Mouse (Mus musculus) lung, embryonic 16.5 days (tissue): ENCODE measurements at regions not wholly inside any gene's neighbourhood (a gene's known extent, or its start where the extent isn't known, plus 50 kb on each side); places are given as distances from the start of the nearest gene placed in this dataset.

Experiments used
- ATAC-seq: fragments of 200-750 bp; cut with Nextera tagmentation; 2 replicates; pipeline ENCODE4 v1.8.0; 2017; ENCODE audit warnings: low read depth, mild to moderate bottlenecking, moderate library complexity
- H3K27ac ChIP-seq: fragments of 300-500 bp; sonication (generic); 2 replicates; pipeline ENCODE4 v1.5.1; 2014; ENCODE audit warnings: mild to moderate bottlenecking, control low read depth, low read length
- H3K27me3 ChIP-seq: fragments of 300-500 bp; sonication (generic); 2 replicates; pipeline ENCODE4 v1.6.1; 2014; ENCODE audit warnings: low read depth, low read length, mixed read lengths; ENCODE audit not compliant: control insufficient read depth, insufficient read depth
- H3K36me3 ChIP-seq: fragments of 300-500 bp; sonication (generic); 2 replicates; pipeline ENCODE4 v1.6.1; 2014; ENCODE audit warnings: low read length; ENCODE audit not compliant: control insufficient read depth, insufficient read depth
- H3K4me1 ChIP-seq: fragments of 300-500 bp; sonication (generic); replicated peaks from 2 replicates; pipeline ENCODE4 v1.6.1; 2014; ENCODE audit warnings: low read length, mixed read lengths; ENCODE audit not compliant: control insufficient read depth, insufficient read depth
- H3K4me2 ChIP-seq: fragments of 300-500 bp; sonication (generic); 2 replicates; pipeline ENCODE4 v1.6.1; 2014; ENCODE audit warnings: low read depth, low read length, control low read depth
- H3K4me3 ChIP-seq: fragments of 300-500 bp; sonication (generic); 2 replicates; pipeline ENCODE4 v1.5.1; 2014; ENCODE audit warnings: mild to moderate bottlenecking, low read length, control low read depth
- H3K9ac ChIP-seq: fragments of 300-500 bp; sonication (generic); 2 replicates; pipeline ENCODE4 v1.6.1; 2014; ENCODE audit warnings: low read length, control low read depth
- H3K9me3 ChIP-seq: fragments of 300-500 bp; sonication (generic); 2 replicates; pipeline ENCODE4 v1.6.1; 2016; ENCODE audit warnings: low read length; ENCODE audit not compliant: control insufficient read depth
- WGBS: fragments of 180-500 bp; shearing (Covaris S2); extraction: QIAGEN DNeasy Blood & Tissue Kit; methylation state at CpG from one replicate; pipeline ENCODE4 v1.1.7; 2014; 5-methylcytosine and 5-hydroxymethylcytosine counted together

DNA sequence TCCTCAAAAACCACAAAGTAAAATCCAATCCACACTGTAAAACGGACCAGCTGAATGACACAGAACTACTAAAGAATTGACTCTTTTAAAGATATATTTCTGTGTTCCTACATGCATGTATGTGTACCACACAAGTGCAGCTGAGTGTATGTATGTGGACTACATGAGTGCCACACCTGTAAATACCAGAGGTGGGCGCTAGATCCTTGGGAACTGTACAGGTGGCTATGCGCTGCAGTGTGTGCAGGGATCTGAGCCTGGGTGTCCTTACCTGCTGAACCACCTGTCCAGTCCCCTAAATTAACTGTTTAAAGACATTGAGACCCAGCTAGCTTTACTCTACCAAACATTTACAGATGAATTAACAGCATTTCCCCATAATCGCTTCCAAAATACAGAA is 546.6 kb downstream of the Cbln4 start:
- no peak overlapping the region for H3K4me3 ChIP-seq
- no peaks in the 10 kb centered on the region for H3K27me3 ChIP-seq
- no peak overlapping the region for H3K9ac ChIP-seq
- no peak overlapping the region for H3K4me2 ChIP-seq
- H3K9me3 ChIP-seq, result no peaks in the 10 kb centered on the region
- H3K36me3 ChIP-seq, result no peaks in the 10 kb centered on the region
- 73% methylated on average over 4 of the region's 4 CpGs for WGBS
- H3K27ac ChIP-seq, result no peak overlapping the region
- peaks cover 3% of the 10 kb centered on the region; the same call in 1 of the 2 replicates for H3K4me1 ChIP-seq
- no peak for ATAC-seq

DNA sequence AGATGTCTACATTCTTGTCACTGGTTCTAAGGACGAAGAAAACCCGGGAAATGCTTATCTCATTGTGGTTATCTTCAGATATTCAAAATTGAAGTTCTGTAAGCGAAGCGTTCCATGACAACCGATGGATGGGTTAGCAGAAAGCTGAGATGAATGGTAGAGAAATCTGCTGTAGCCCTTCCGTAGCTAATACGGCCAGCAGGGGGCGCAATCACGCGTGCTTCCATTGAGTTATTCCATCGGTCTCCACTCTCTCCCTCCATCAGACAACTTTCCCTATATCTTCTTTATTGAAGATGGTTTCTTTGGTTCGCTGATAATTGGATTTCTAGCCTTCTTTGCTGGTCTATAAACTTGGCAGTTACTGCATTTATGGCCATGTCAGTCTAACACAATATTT is 549.5 kb downstream of the Cbln4 start:
- Histone ChIP-seq H3K4me2 (no peak overlapping the region), H3K9ac (no peak overlapping the region), H3K9me3 (no peaks in the 10 kb centered on the region), H3K4me1 (peaks cover 3% of the 10 kb centered on the region; the same call in 1 of the 2 replicates), H3K27ac (no peak overlapping the region), H3K4me3 (no peak overlapping the region), H3K27me3 (no peaks in the 10 kb centered on the region), H3K36me3 (no peaks in the 10 kb centered on the region)
- ATAC-seq, result no peak
- 32% methylated on average over 12 of the region's 12 CpGs for WGBS

DNA sequence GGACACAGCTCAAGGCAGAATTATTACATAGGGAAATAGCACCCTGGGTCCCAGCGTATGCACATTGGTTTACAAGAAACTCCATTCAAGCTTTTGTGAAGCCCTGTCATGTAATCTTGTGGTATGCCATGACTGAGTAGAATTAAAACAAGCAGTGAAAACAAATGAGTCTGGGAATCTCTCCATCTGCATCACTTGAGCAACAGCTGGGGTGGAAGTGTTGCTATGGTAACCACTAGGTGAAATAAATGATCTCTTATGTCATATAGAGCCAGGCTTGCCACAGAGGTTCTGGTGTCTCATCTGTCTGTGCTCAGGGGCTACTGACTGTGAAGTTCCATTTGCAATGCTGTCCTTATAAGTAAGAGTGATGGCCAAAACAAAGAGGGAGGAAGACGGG is 556.0 kb downstream of the Cbln4 start:
- Histone ChIP-seq H3K27me3 (no peaks in the 10 kb centered on the region), H3K4me2 (no peak overlapping the region), H3K4me1 (no peaks in the 10 kb centered on the region), H3K9ac (no peak overlapping the region), H3K27ac (no peak overlapping the region), H3K9me3 (no peaks in the 10 kb centered on the region), H3K4me3 (no peak overlapping the region), H3K36me3 (no peaks in the 10 kb centered on the region)
- 57% methylated on average over 2 of the region's 2 CpGs for WGBS
- ATAC-seq, result no peak

DNA sequence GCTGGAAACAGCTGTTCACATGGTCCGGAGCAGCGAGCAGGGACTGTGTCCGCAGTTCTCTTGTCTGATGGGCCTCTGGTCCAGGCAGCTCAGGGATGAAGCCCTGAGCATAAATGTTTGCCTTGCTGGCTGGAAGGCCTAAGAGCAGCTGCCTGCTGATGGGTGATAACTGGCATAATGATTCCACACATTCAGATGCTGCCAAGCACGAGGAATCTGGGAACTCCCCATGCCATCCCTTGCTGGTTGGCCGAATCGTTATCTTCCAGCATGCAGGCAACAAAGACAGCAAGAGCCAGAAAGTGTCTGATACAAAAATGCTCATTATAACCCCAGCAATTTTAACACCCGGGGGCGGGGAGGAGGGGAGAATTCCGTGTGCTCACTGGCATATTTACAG is 590.0 kb downstream of the Cbln4 start:
- Histone ChIP-seq H3K9ac (no peak overlapping the region), H3K4me2 (no peak overlapping the region), H3K9me3 (no peaks in the 10 kb centered on the region; the same call in 1 of the 2 replicates), H3K27ac (no peak overlapping the region), H3K4me1 (no peaks in the 10 kb centered on the region), H3K36me3 (no peaks in the 10 kb centered on the region), H3K27me3 (no peaks in the 10 kb centered on the region), H3K4me3 (no peak overlapping the region)
- WGBS, result 58% methylated on average over 9 of the region's 9 CpGs
- no peak for ATAC-seq

DNA sequence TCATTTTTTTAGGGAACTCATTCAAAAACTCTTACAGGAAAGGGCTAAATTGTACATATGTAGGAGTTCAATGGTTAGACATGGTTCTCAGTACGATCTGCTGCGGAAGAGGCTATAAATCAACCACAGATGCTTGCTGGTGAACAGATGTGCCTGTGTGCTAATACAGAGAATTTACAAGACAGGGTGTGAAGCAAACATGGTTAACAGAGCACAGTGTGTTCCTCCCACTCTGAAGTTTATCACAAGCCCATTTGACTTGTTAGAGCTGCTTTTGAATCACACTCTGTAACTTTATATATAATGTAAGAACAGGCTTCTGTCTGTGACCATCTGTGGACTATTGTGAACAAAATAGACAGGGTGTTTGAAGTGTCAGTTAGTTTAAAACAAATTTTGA is 637.2 kb downstream of the Cbln4 start:
- Histone ChIP-seq H3K27ac (no peak overlapping the region), H3K9ac (no peak overlapping the region), H3K4me3 (no peak overlapping the region), H3K4me2 (no peak overlapping the region), H3K27me3 (no peaks in the 10 kb centered on the region), H3K9me3 (no peaks in the 10 kb centered on the region), H3K36me3 (no peaks in the 10 kb centered on the region), H3K4me1 (no peaks in the 10 kb centered on the region)
- no peak for ATAC-seq
- 67% methylated on average over 2 of the region's 2 CpGs for WGBS

DNA sequence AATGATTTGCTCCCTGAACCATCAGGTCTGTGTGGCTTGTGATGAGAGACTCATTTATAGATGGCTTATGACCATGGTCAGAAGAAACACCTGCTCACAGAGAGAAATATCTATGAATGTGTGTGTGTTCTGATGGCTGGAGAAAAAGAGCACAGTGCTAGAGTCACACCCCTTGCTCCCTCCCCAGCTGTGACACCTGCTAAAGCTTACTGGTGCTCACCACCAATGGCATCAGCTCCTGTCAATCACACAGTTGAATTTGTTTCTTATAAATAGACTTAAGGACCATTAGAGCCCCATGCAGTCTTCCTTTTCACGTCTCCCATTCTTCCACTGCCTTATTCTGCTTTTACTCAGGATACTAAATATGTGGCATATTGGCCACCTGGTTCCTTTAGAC is 654.3 kb downstream of the Cbln4 start:
- Histone ChIP-seq H3K4me1 (no peaks in the 10 kb centered on the region), H3K4me3 (no peak overlapping the region), H3K27ac (no peak overlapping the region), H3K36me3 (no peaks in the 10 kb centered on the region), H3K9ac (no peak overlapping the region), H3K9me3 (no peaks in the 10 kb centered on the region), H3K27me3 (no peaks in the 10 kb centered on the region), H3K4me2 (no peak overlapping the region)
- ATAC-seq, result no peak
- WGBS, result 68% methylated on average over 1 of the region's 1 CpGs

DNA sequence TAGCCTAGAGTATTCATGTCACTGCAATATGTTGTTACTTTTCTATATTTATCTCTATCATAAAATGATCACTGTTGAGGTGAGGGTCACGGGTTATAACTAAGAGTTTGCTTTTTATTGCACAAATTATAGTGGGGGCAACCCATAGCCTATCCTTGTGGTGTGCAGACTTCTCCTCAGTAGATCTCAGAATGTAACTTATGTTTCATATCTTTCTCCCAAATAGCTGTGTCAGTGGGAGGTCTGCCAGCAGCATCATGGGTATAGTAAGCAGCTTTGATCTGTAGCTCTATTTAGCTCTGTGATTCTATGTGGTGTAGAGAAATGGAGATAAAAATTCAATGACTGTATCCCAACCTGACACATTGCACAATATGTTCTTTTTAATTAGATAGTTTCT is 641.9 kb downstream of the Dok5 start:
- Histone ChIP-seq H3K9me3 (no peaks in the 10 kb centered on the region), H3K36me3 (no peaks in the 10 kb centered on the region), H3K4me2 (no peak overlapping the region), H3K9ac (no peak overlapping the region), H3K27ac (no peak overlapping the region), H3K27me3 (no peaks in the 10 kb centered on the region), H3K4me3 (no peak overlapping the region), H3K4me1 (0 out of 2 replicates have a peak, but pooled peaks cover 2% of the 10 kb centered on the region)
- ATAC-seq, result peak; percentile 56; the same call in 1 of the 2 replicates
- WGBS, result 44% methylated on average over 1 of the region's 1 CpGs

DNA sequence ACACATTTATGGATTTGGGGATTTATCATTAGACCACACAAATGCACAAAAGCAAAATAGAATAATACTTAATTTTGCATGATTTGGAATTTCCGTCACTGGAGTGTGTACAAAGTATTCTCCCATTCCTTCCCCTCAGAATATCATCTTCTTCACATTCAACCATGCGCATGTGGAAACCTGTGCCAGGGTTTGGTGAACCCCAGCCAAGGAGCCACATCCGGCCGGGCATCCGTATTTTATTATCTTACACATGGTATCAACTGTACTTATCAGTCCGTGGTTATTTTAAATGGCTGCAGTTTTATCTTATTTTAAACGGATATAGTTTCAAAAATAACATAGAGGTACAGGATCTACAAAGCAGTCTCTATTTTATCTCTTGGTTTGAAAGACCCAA is 641.4 kb downstream of the Dok5 start:
- Histone ChIP-seq H3K4me3 (no peak overlapping the region), H3K9me3 (no peaks in the 10 kb centered on the region), H3K4me1 (0 out of 2 replicates have a peak, but pooled peaks cover 2% of the 10 kb centered on the region), H3K36me3 (no peaks in the 10 kb centered on the region), H3K27ac (no peak overlapping the region), H3K9ac (no peak overlapping the region), H3K27me3 (no peaks in the 10 kb centered on the region), H3K4me2 (no peak overlapping the region)
- 41% methylated on average over 7 of the region's 7 CpGs for WGBS
- ATAC-seq, result no peak

DNA sequence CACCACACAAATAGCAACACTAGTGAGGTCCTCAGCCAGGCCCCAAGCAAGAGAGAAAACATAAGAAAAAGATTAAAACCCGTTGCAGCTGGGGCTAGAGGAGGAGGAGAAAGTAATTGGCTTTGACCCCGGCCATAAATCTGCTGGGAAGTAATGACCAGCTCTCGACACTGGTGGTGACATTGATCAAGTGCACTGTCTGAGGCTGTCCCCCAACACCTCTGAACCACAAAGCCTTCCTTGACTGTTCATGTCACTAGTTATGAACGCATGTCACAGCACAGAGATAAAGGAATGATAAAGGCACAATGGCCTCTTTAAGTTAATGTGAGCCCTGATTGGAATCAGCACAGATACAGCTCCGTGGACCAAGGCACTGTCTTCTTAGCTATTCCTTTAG is 640.1 kb downstream of the Dok5 start:
- H3K4me2 ChIP-seq, result no peak overlapping the region
- 9% methylated on average over 5 of the region's 5 CpGs for whole genome bisulfite sequencing
- H3K4me3 ChIP-seq, result no peak overlapping the region
- H3K36me3 ChIP-seq, result no peaks in the 10 kb centered on the region
- no peaks in the 10 kb centered on the region for H3K27me3 ChIP-seq
- H3K27ac ChIP-seq, result no peak overlapping the region
- H3K9ac ChIP-seq, result no peak overlapping the region
- peak; percentile 62 for ATAC-seq
- H3K4me1 ChIP-seq, result 0 out of 2 replicates have a peak, but pooled peaks cover 2% of the 10 kb centered on the region
- no peaks in the 10 kb centered on the region for H3K9me3 ChIP-seq

DNA sequence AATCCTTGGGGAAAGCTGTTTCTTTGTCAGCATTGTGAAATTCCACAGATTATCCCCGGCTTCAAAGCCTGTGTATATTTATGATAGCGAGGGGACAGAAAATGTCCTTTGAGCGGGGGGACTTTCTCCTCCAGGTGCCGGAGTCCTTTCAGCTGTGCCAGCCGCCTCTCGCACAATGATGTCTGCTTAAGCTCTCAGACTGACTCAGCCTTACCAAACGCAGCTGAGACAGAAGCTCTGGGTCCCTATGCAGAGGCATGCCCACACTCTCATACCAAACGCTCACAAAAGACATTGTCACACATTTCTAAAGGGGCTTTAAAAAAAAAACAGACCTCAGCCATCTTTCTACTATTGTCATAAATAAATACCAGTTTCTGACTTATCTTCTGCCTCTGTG is 633.9 kb downstream of the Dok5 start:
- ATAC-seq, result no peak
- 44% methylated on average over 8 of the region's 8 CpGs for WGBS
- no peaks in the 10 kb centered on the region for H3K4me1 ChIP-seq
- H3K27me3 ChIP-seq, result no peaks in the 10 kb centered on the region
- no peak overlapping the region for H3K27ac ChIP-seq
- no peak overlapping the region for H3K4me2 ChIP-seq
- H3K4me3 ChIP-seq, result no peak overlapping the region
- no peaks in the 10 kb centered on the region for H3K36me3 ChIP-seq
- H3K9ac ChIP-seq, result no peak overlapping the region
- H3K9me3 ChIP-seq, result 0 out of 2 replicates have a peak, but pooled peaks cover 4% of the 10 kb centered on the region
